Mouse (Mus musculus): Measurements from ENCODE around the gene Thrb. TPM values are rescaled to one million over a fixed set of nuclear protein-coding genes. Genes with fewer than 3 reads are reported as not detected.

Thrb gene
- polyA plus RNA-seq, 1 experiment: 21.2 TPM

- DNase-seq (ENCODE audit: extremely low spot score in 1 of 2, low spot score in 1 of 2): no peak
These were observed 202.6 kb downstream of the Thrb start for GRCm38 (mm10) chr14:17862651-17863050.

- peak; percentile 27 to 43 for DNase-seq (ENCODE audit: extremely low spot score in 1 of 2, low spot score in 1 of 2)
These were observed 203.8 kb downstream of the Thrb start for GRCm38 (mm10) chr14:17863701-17864320.

- no peak for DNase-seq (ENCODE audit: extremely low spot score in 1 of 2, low spot score in 1 of 2)
These were observed 208.3 kb downstream of the Thrb start for GRCm38 (mm10) chr14:17868326-17868725.

GRCm38 (mm10) chr14:17875946-17876345 lies 215.9 kb downstream of the Thrb start:
- no peak for DNase-seq (ENCODE audit: extremely low spot score in 1 of 2, low spot score in 1 of 2)

GRCm38 (mm10) chr14:17879446-17879845 lies 219.4 kb downstream of the Thrb start:
- DNase-seq (ENCODE audit: extremely low spot score in 1 of 2, low spot score in 1 of 2): no peak

- DNase-seq (ENCODE audit: extremely low spot score in 1 of 2, low spot score in 1 of 2): no peak
These were observed 224.8 kb downstream of the Thrb start for GRCm38 (mm10) chr14:17884884-17885283.

- no peak for DNase-seq (ENCODE audit: extremely low spot score in 1 of 2, low spot score in 1 of 2)
These were observed 225.3 kb downstream of the Thrb start for GRCm38 (mm10) chr14:17885320-17885719.

GRCm38 (mm10) chr14:17894791-17895190 lies 234.7 kb downstream of the Thrb start:
- no peak for DNase-seq (ENCODE audit: extremely low spot score in 1 of 2, low spot score in 1 of 2)

- no peak for DNase-seq (ENCODE audit: extremely low spot score in 1 of 2, low spot score in 1 of 2)
These were observed 239.8 kb downstream of the Thrb start for GRCm38 (mm10) chr14:17899733-17900413.

- DNase-seq (ENCODE audit: extremely low spot score in 1 of 2, low spot score in 1 of 2): no peak
These were observed 240.3 kb downstream of the Thrb start for GRCm38 (mm10) chr14:17900414-17900795.

- no peak for DNase-seq (ENCODE audit: extremely low spot score in 1 of 2, low spot score in 1 of 2)
These were observed 242.4 kb downstream of the Thrb start for GRCm38 (mm10) chr14:17902426-17902825.

- no peak for DNase-seq (ENCODE audit: extremely low spot score in 1 of 2, low spot score in 1 of 2)
These were observed 243.1 kb downstream of the Thrb start for GRCm38 (mm10) chr14:17903121-17903520.

GRCm38 (mm10) chr14:17904554-17904953 lies 244.5 kb downstream of the Thrb start:
- DNase-seq (ENCODE audit: extremely low spot score in 1 of 2, low spot score in 1 of 2): peak in 1 of 2 experiments; percentile 27

- DNase-seq (ENCODE audit: extremely low spot score in 1 of 2, low spot score in 1 of 2): no peak
These were observed 245.6 kb downstream of the Thrb start for GRCm38 (mm10) chr14:17905627-17906026.

GRCm38 (mm10) chr14:17906931-17907330 lies 246.9 kb downstream of the Thrb start:
- peak; percentile 11 to 53 for DNase-seq (ENCODE audit: extremely low spot score in 1 of 2, low spot score in 1 of 2)

- DNase-seq (ENCODE audit: extremely low spot score in 1 of 2, low spot score in 1 of 2): no peak
These were observed 251.1 kb downstream of the Thrb start for GRCm38 (mm10) chr14:17911157-17911556.

- DNase-seq (ENCODE audit: extremely low spot score in 1 of 2, low spot score in 1 of 2): peak in 1 of 2 experiments; percentile 26
These were observed 252.6 kb downstream of the Thrb start for GRCm38 (mm10) chr14:17912573-17913207.

- no peak for DNase-seq (ENCODE audit: extremely low spot score in 1 of 2, low spot score in 1 of 2)
These were observed 255.5 kb downstream of the Thrb start for GRCm38 (mm10) chr14:17915556-17915955.

GRCm38 (mm10) chr14:17916651-17917050 lies 256.6 kb downstream of the Thrb start:
- DNase-seq (ENCODE audit: extremely low spot score in 1 of 2, low spot score in 1 of 2): no peak

- no peak for DNase-seq (ENCODE audit: extremely low spot score in 1 of 2, low spot score in 1 of 2)
These were observed 257.2 kb downstream of the Thrb start for GRCm38 (mm10) chr14:17917124-17917763.

- DNase-seq (ENCODE audit: extremely low spot score in 1 of 2, low spot score in 1 of 2): no peak
These were observed 257.8 kb downstream of the Thrb start for GRCm38 (mm10) chr14:17917899-17918298.

Data from frontal cortex, adult 2 months (tissue).